Mouse (Mus musculus) embryonic facial prominence, embryonic 12.5 days (tissue): ENCODE measurements at regions not wholly inside any gene's neighbourhood (a gene's known extent, or its start where the extent isn't known, plus 50 kb on each side); places are given as distances from the start of the nearest gene placed in this dataset.

Experiments used
- ATAC-seq: fragments of 200-750 bp; cut with Nextera tagmentation; 2 replicates; pipeline ENCODE4 v1.8.0; 2017; ENCODE audit not compliant: insufficient number of reproducible peaks, insufficient read depth, low FRiP score, low TSS enrichment
- H3K27ac ChIP-seq: fragments of 300-500 bp; sonication (generic); 2 replicates; pipeline ENCODE4 v1.5.1; 2016; ENCODE audit warnings: mild to moderate bottlenecking
- H3K27me3 ChIP-seq: fragments of 300-500 bp; sonication (generic); 2 replicates; pipeline ENCODE4 v1.6.1; 2016; ENCODE audit warnings: mild to moderate bottlenecking, moderate library complexity
- H3K36me3 ChIP-seq: fragments of 300-500 bp; sonication (generic); 2 replicates; pipeline ENCODE4 v1.6.1; 2016; ENCODE audit warnings: mild to moderate bottlenecking
- H3K4me1 ChIP-seq: fragments of 300-500 bp; sonication (generic); 2 replicates; pipeline ENCODE4 v1.6.1; 2016
- H3K4me2 ChIP-seq: fragments of 300-500 bp; sonication (generic); replicated peaks from 2 replicates; pipeline ENCODE4 v1.6.1; 2016; ENCODE audit warnings: mild to moderate bottlenecking, moderate library complexity
- H3K4me3 ChIP-seq: fragments of 300-500 bp; sonication (generic); 2 replicates; pipeline ENCODE4 v1.5.1; 2016; ENCODE audit warnings: mild to moderate bottlenecking
- H3K9ac ChIP-seq: fragments of 300-500 bp; sonication (generic); 2 replicates; pipeline ENCODE4 v1.6.1; 2016; ENCODE audit warnings: mild to moderate bottlenecking, moderate library complexity
- H3K9me3 ChIP-seq: fragments of 300-500 bp; sonication (generic); 2 replicates; pipeline ENCODE4 v1.6.1; 2016; ENCODE audit warnings: mild to moderate bottlenecking, moderate library complexity
- WGBS: fragments of 180-500 bp; shearing (Covaris S2); methylation state at CpG from one replicate; pipeline ENCODE4 v1.1.7; 2016; 5-methylcytosine and 5-hydroxymethylcytosine counted together

DNA sequence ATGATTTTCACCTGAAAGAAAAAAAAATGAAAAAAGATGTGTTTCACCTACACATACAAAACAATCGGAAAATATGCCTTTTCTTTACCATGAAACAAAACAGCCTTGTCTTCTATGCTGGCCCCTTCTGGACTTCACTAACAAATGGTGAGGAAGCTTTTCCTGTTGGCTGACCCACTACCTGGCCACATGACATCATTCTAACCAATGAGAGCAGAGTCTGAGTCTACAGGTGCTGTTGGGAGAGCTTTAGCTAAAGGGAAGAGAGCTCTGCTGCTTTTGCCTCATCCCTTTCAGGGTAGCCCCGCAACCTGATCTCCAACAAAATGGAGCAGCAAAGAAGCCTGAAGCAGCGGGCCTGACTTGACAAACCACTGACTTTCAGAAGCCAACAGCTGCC is 120.5 kb upstream of the Smarca2 start:
- no peak overlapping the region for H3K27ac ChIP-seq
- H3K9ac ChIP-seq: no peak overlapping the region
- no peak for ATAC-seq
- no peaks in the 10 kb centered on the region for H3K27me3 ChIP-seq
- H3K36me3 ChIP-seq: no peaks in the 10 kb centered on the region
- no peaks in the 10 kb centered on the region for H3K4me1 ChIP-seq
- 63% methylated on average over 3 of the region's 3 CpGs for WGBS
- no peaks in the 10 kb centered on the region for H3K9me3 ChIP-seq
- H3K4me3 ChIP-seq: no peak overlapping the region
- no peak overlapping the region for H3K4me2 ChIP-seq

- H3K4me2 ChIP-seq: no peak overlapping the region
- 68% methylated on average over 2 of the region's 2 CpGs for WGBS
- ATAC-seq: no peak
Observed at GRCm38 (mm10) chr19:26492806-26493205, 112.0 kb upstream of the Smarca2 start.

DNA sequence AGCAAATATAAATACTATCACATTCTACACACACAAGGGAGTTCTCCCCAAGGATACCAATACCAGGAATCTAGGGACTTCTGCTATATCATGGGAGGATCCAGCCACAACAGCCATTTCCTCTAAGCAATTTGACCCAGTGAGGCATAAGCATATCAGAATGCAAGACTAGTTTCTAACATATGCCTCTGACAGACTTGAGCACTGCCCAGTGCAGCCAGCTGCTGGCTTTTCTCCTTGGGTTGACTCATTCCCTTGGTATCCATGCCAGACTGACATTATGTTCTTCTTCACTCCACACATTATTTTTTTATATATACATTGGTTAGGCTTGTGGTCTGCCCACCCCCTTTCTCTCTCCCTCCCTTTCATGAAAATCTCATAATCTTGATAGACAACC is 103.8 kb upstream of the Smarca2 start:
- H3K4me3 ChIP-seq: no peak overlapping the region
- no peaks in the 10 kb centered on the region for H3K36me3 ChIP-seq
- no peak overlapping the region for H3K27ac ChIP-seq
- no peak for ATAC-seq
- H3K9ac ChIP-seq: no peak overlapping the region
- no peaks in the 10 kb centered on the region for H3K4me1 ChIP-seq
- no peaks in the 10 kb centered on the region for H3K27me3 ChIP-seq
- H3K9me3 ChIP-seq: no peaks in the 10 kb centered on the region
- H3K4me2 ChIP-seq: no peak overlapping the region

More at GRCm38 (mm10) chr19:26492806-26493205, 112.0 kb upstream of the Smarca2 start:
- H3K4me3 ChIP-seq: no peak overlapping the region
- no peak overlapping the region for H3K27ac ChIP-seq
- no peaks in the 10 kb centered on the region for H3K4me1 ChIP-seq
- H3K36me3 ChIP-seq: no peaks in the 10 kb centered on the region
- no peak overlapping the region for H3K9ac ChIP-seq
- no peaks in the 10 kb centered on the region for H3K9me3 ChIP-seq
- no peaks in the 10 kb centered on the region for H3K27me3 ChIP-seq

- Histone ChIP-seq H3K4me3 (no peak overlapping the region), H3K9ac (no peak overlapping the region), H3K36me3 (no peaks in the 10 kb centered on the region), H3K27me3 (no peaks in the 10 kb centered on the region), H3K9me3 (no peaks in the 10 kb centered on the region), H3K4me1 (peaks cover 7% of the 10 kb centered on the region; the same call in 1 of the 2 replicates), H3K4me2 (no peak overlapping the region), H3K27ac (no peak overlapping the region)
- ATAC-seq: no peak
- 92% methylated on average over 2 of the region's 2 CpGs for WGBS
Observed at GRCm38 (mm10) chr19:26504027-26504426, 100.8 kb upstream of the Smarca2 start.

DNA sequence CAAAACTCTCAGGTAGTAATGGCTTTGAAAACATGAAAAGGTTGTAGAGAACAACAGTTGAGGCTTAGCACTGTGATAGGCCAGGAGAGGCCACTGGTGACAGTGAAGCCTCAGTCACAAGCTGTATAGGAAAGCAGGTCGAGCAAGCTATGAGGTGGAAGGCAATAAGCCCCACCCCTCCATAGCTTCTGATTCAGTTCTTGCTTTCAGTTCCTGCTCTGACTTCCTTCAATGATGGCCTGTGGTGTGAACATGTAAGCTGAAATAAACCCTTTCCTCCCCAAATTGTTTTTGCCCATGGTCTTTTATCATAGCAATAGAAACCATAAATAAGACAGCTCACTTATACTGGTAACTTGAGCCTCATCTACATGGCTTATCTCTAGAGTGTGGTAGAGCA is 98.0 kb upstream of the Smarca2 start:
- no peak overlapping the region for H3K4me2 ChIP-seq
- H3K9ac ChIP-seq: no peak overlapping the region
- H3K4me1 ChIP-seq: peaks cover 8% of the 10 kb centered on the region; the same call in 1 of the 2 replicates
- no peaks in the 10 kb centered on the region for H3K36me3 ChIP-seq
- no peak overlapping the region for H3K4me3 ChIP-seq
- H3K27me3 ChIP-seq: no peaks in the 10 kb centered on the region
- no peak overlapping the region for H3K27ac ChIP-seq
- ATAC-seq: no peak
- WGBS: 82% methylated on average over 1 of the region's 1 CpGs
- no peaks in the 10 kb centered on the region for H3K9me3 ChIP-seq

DNA sequence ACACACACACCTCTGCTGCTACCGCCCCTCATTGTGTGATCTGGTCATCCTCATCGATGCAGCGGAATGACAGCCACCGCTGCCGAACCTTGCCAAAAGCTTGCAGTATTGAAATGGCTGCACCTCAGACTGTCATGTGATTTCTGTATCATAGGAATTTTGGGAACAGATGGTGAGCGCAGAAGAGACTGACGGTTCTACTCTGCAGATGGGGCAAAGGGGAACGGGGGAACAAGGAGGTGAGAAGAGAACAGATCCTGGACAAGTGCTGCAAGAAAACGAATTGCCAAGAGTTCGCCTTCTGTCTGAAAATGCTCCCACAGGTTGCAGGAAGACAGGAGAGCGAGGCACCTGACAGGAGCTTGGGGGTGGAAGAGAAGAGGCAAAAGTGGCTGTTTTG is 96.9 kb upstream of the Smarca2 start:
- Histone ChIP-seq H3K4me1 (peaks cover 8% of the 10 kb centered on the region; the same call in 1 of the 2 replicates), H3K4me3 (no peak overlapping the region), H3K27me3 (no peaks in the 10 kb centered on the region), H3K27ac (no peak overlapping the region), H3K36me3 (no peaks in the 10 kb centered on the region), H3K4me2 (no peak overlapping the region), H3K9ac (no peak overlapping the region), H3K9me3 (no peaks in the 10 kb centered on the region)
- no peak for ATAC-seq
- WGBS: 74% methylated on average over 11 of the region's 11 CpGs

DNA sequence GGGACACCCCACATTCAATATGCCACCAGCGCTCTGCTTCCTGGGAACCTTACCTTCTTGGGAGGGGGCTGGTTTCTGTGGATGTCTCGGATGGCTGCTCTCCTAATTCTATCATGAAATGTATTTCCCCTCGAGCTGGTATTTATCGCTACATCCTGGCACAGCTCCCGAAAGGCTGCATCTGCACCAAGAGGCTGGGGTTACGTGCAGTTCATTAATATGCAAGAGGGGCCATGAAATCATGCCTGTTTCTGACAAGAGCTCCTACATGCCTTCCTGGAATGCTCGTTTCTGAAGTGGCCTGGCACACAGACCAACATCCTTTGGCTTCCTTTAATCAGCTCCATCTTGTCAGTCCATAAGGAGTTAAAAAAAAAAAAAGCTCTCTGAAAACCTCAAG is 96.2 kb upstream of the Smarca2 start:
- Histone ChIP-seq H3K9me3 (no peaks in the 10 kb centered on the region), H3K36me3 (no peaks in the 10 kb centered on the region), H3K4me1 (peaks cover 8% of the 10 kb centered on the region; the same call in 1 of the 2 replicates), H3K4me2 (no peak overlapping the region), H3K27me3 (no peaks in the 10 kb centered on the region), H3K4me3 (no peak overlapping the region), H3K9ac (no peak overlapping the region), H3K27ac (no peak overlapping the region)
- 51% methylated on average over 7 of the region's 7 CpGs for WGBS
- no peak for ATAC-seq

DNA sequence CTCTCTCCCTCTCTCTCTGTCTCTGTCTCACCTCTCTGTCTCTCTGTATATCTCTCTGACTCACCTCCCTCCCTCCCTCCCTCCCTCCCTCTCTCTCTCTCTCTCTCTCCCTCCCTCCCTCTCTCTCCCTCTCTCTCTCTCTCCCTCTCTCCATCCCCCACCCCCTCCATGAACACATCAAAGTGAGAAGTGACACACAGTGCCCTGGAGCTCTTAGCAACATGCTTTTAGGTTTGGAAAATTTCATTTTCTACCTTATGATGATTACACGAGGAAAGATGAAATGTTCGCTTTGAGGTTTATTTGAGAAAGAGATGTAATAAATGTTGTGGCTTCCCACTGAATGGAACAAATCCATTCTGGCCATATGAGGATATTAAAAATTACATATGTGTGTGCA is 95.6 kb upstream of the Smarca2 start:
- 70% methylated on average over 2 of the region's 2 CpGs for WGBS
- Histone ChIP-seq H3K4me2 (no peak overlapping the region), H3K27ac (no peak overlapping the region), H3K9ac (no peak overlapping the region), H3K36me3 (no peaks in the 10 kb centered on the region), H3K4me3 (no peak overlapping the region), H3K9me3 (no peaks in the 10 kb centered on the region), H3K27me3 (no peaks in the 10 kb centered on the region), H3K4me1 (peaks cover 8% of the 10 kb centered on the region; the same call in 1 of the 2 replicates)
- no peak for ATAC-seq

- WGBS: 64% methylated on average over 12 of the region's 12 CpGs
- Histone ChIP-seq H3K27me3 (no peaks in the 10 kb centered on the region), H3K27ac (no peak overlapping the region), H3K9ac (no peak overlapping the region), H3K9me3 (no peaks in the 10 kb centered on the region), H3K36me3 (no peaks in the 10 kb centered on the region), H3K4me1 (peaks cover 8% of the 10 kb centered on the region; the same call in 1 of the 2 replicates), H3K4me2 (no peak overlapping the region), H3K4me3 (no peak overlapping the region)
- ATAC-seq: 0 out of 2 replicates have a peak, but pooled peaks have one; percentile 28
Observed at GRCm38 (mm10) chr19:26510185-26510584, 94.7 kb upstream of the Smarca2 start.

GRCm38 (mm10) chr19:26510887-26511286 is 94.0 kb upstream of the Smarca2 start:
- Histone ChIP-seq H3K9me3 (no peaks in the 10 kb centered on the region), H3K4me2 (no peak overlapping the region), H3K36me3 (no peaks in the 10 kb centered on the region), H3K4me3 (no peak overlapping the region), H3K27me3 (no peaks in the 10 kb centered on the region), H3K9ac (no peak overlapping the region), H3K4me1 (peaks cover 8% of the 10 kb centered on the region; the same call in 1 of the 2 replicates), H3K27ac (no peak overlapping the region)
- ATAC-seq: no peak
- 88% methylated on average over 3 of the region's 3 CpGs for WGBS

GRCm38 (mm10) chr19:26511756-26512155 is 93.1 kb upstream of the Smarca2 start:
- Histone ChIP-seq H3K9me3 (no peaks in the 10 kb centered on the region), H3K27me3 (no peaks in the 10 kb centered on the region), H3K36me3 (no peaks in the 10 kb centered on the region), H3K4me1 (peaks cover 8% of the 10 kb centered on the region; the same call in 1 of the 2 replicates), H3K27ac (no peak overlapping the region), H3K9ac (no peak overlapping the region), H3K4me2 (no peak overlapping the region), H3K4me3 (no peak overlapping the region)
- 79% methylated on average over 6 of the region's 6 CpGs for WGBS
- no peak for ATAC-seq

GRCm38 (mm10) chr19:26524583-26524982 is 80.3 kb upstream of the Smarca2 start:
- ATAC-seq: no peak
- Histone ChIP-seq H3K27me3 (no peaks in the 10 kb centered on the region), H3K4me2 (no peak overlapping the region), H3K36me3 (no peaks in the 10 kb centered on the region), H3K4me3 (no peak overlapping the region), H3K9ac (no peak overlapping the region), H3K9me3 (no peaks in the 10 kb centered on the region), H3K4me1 (no peaks in the 10 kb centered on the region; the same call in 1 of the 2 replicates), H3K27ac (no peak overlapping the region)
- WGBS: 87% methylated on average over 3 of the region's 3 CpGs

DNA sequence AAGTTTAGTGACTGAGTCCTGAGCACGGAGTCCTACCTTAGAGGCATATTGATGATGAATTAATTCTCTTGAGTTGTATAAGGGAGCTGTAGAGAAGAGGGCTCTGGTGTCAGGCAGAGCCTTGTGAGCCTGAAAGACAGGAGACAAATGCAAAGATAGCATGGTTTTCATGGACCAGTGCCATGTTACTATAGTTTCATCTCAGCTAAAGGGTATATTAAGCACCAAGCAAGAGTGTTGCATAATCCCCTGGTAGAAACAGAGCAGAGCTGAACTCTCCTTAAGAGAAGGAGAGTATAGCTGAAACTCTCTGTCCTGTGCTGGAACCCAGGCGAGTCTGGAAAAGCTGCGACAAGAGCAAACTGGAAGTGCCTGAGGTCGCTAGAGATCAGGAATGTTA is 73.5 kb upstream of the Smarca2 start:
- 80% methylated on average over 4 of the region's 4 CpGs for WGBS
- no peak for ATAC-seq
- Histone ChIP-seq H3K27ac (no peak overlapping the region), H3K27me3 (no peaks in the 10 kb centered on the region), H3K9ac (no peak overlapping the region), H3K36me3 (no peaks in the 10 kb centered on the region), H3K4me3 (no peak overlapping the region), H3K4me2 (no peak overlapping the region), H3K4me1 (no peaks in the 10 kb centered on the region), H3K9me3 (no peaks in the 10 kb centered on the region)
